ENCODE assay signal across 10 mouse cellular contexts in the genomic region with DNA sequence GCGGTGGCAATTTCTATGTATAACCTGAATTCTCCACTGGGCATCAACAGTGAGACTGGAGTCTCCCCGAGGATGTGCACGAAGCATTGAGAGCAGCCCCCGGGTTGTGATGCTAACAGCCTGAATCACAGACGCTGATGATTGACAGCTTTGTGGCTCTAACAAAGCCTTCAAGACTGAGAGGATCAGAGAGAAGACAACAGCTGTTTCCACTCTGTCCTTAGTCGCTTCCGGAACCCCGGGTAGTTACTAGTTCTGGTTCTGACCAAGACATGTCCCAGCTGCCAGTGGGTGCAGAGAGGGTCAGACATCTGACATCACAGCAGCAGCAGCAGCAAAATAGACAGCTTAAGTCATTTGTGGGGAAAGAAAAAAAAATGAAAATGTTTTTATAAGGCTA.
DNase-seq lines count a peak whose midpoint lies in the region; ATAC-seq and TF ChIP-seq lines count a peak whose summit lies in the region.
"Had no signal": no experiment of that assay in that cellular context is flagged by ENCODE, and none has a peak within 500 bp of the region (broad histone marks: within the 10 kb centered on the region; RNA-seq: fewer than 3 reads in every experiment).

No protein-coding gene starts in this region.

- no peaks in the 10 kb centered on the region for H3K27me3 ChIP-seq in embryonic facial prominence, embryonic 15.5 days
- H3K27me3 ChIP-seq in kidney, adult 2 months (replicated peaks; ENCODE audit: control insufficient read depth, insufficient read depth, low read length) = no peaks in the 10 kb centered on the region
- H3K27me3 ChIP-seq in lung, postnatal 0 days (replicated peaks; ENCODE audit: insufficient read depth, low read length) = no peaks in the 10 kb centered on the region
- H3K27me3 ChIP-seq: limb, embryonic 15.5 days had no signal

- no peak overlapping the region for H3K9ac ChIP-seq in embryonic facial prominence, embryonic 15.5 days
- H3K9ac ChIP-seq in lung, postnatal 0 days (replicated peaks; ENCODE audit: low read depth) = no peak overlapping the region
- H3K9ac ChIP-seq: limb, embryonic 15.5 days had no signal

- peak; percentile 94 for TF ChIP-seq EP300 in lung, postnatal 0 days (IDR thresholded peaks at IDR 0.05)

- no peak overlapping the region for H3K4me2 ChIP-seq in embryonic facial prominence, embryonic 15.5 days (replicated peaks)
- H3K4me2 ChIP-seq in lung, postnatal 0 days (replicated peaks; ENCODE audit: low read depth, low read length) = no peak overlapping the region
- H3K4me2 ChIP-seq: limb, embryonic 15.5 days had no signal

- 24% methylated on average over 8 of the region's 8 CpGs for WGBS in embryonic facial prominence, embryonic 15.5 days
- WGBS in kidney, adult 2 months = 20% methylated on average over 8 of the region's 8 CpGs
- WGBS in lung, postnatal 0 days = 45% methylated on average over 8 of the region's 8 CpGs

- H3K36me3 ChIP-seq in embryonic facial prominence, embryonic 15.5 days = no peaks in the 10 kb centered on the region
- no peaks in the 10 kb centered on the region for H3K36me3 ChIP-seq in kidney, adult 2 months (ENCODE audit: control insufficient read depth, insufficient read depth, low read length)
- H3K36me3 ChIP-seq in lung, postnatal 0 days (ENCODE audit: insufficient read depth, low read length) = no peaks in the 10 kb centered on the region
- H3K36me3 ChIP-seq: limb, embryonic 15.5 days had no signal

- ATAC-seq in embryonic facial prominence, embryonic 15.5 days (ENCODE audit: insufficient number of reproducible peaks, low FRiP score, low TSS enrichment, low read depth) = no peak
- peak; percentile 96 for ATAC-seq in lung, postnatal 0 days

- H3K9me3 ChIP-seq in embryonic facial prominence, embryonic 15.5 days (replicated peaks) = no peaks in the 10 kb centered on the region
- no peaks in the 10 kb centered on the region for H3K9me3 ChIP-seq in lung, postnatal 0 days (ENCODE audit: low read length)
- H3K9me3 ChIP-seq: limb, embryonic 15.5 days had no signal

- 0 out of 2 replicates have a peak overlapping the region, but pooled peaks have one; percentile 36 for H3K27ac ChIP-seq in embryonic facial prominence, embryonic 15.5 days (replicated peaks)
- H3K27ac ChIP-seq in kidney, adult 2 months (ENCODE audit: insufficient read depth, low read depth, low read length) = no peak overlapping the region
- H3K27ac ChIP-seq in lung, postnatal 0 days (ENCODE audit: low read length) = no peak overlapping the region

- no peak for TF ChIP-seq CTCF in kidney, adult 2 months (conservative IDR thresholded peaks at IDR 0.05; ENCODE audit: insufficient read depth, insufficient read length, low read depth, low read length)
- no peak for TF ChIP-seq CTCF in lung, postnatal 0 days (IDR thresholded peaks at IDR 0.05)

- H3K4me1 ChIP-seq in embryonic facial prominence, embryonic 15.5 days = peaks cover 19% of the 10 kb centered on the region
- no peaks in the 10 kb centered on the region for H3K4me1 ChIP-seq in kidney, adult 2 months (ENCODE audit: control insufficient read depth, insufficient read depth, low read length)
- no peaks in the 10 kb centered on the region; the same call in 1 of the 2 replicates for H3K4me1 ChIP-seq in lung, postnatal 0 days (ENCODE audit: insufficient read depth, low read depth, low read length)

- TF ChIP-seq POLR2A in kidney, adult 2 months (IDR thresholded peaks at IDR 0.05; ENCODE audit: low read depth, low read length) = no peak

- DNase-seq in adrenal gland, postnatal 36 days = peak; percentile 4 to 8
- DNase-seq in adrenal gland, postnatal 25 days = no peak
- DNase-seq in kidney, adult 2 months = peak; percentile 81
- peak; percentile 94 for DNase-seq in lung, postnatal 0 days (ENCODE audit: low spot score)
- no peak for DNase-seq in layer of hippocampus, postnatal 36 days
- DNase-seq in right cerebral cortex, adult 2 months (ENCODE audit: low spot score in 2 of 2) = no peak
- DNase-seq in retina, postnatal 1 day = no peak
- DNase-seq: spleen, adult 18-20 months had no signal

- no peak overlapping the region for H3K4me3 ChIP-seq in embryonic facial prominence, embryonic 15.5 days (replicated peaks)
- no peak overlapping the region for H3K4me3 ChIP-seq in kidney, adult 2 months (ENCODE audit: insufficient read depth, low read depth, low read length)
- H3K4me3 ChIP-seq in lung, postnatal 0 days (ENCODE audit: low read depth, low read length) = no peak overlapping the region
- H3K4me3 ChIP-seq: limb, embryonic 15.5 days had no signal

Comparison
In these comparisons a context has a peak if more than half of its experiments do, and no peak if none do; other contexts are left out.
1. DNase-seq: peak in adrenal gland, postnatal 36 days (2 of 2), kidney, adult 2 months (single experiment) and lung, postnatal 0 days (single experiment); none in adrenal gland, postnatal 25 days (single experiment), layer of hippocampus, postnatal 36 days (0 of 2), right cerebral cortex, adult 2 months (0 of 2) and retina, postnatal 1 day (single experiment).